Mouse (Mus musculus): ENCODE measurements around the gene Loxl3.

The Loxl3 gene

GRCm38 (mm10) chr6:83086121-83087035 lies 52.4 kb downstream of the Loxl3 start, which contains the start of gene Lbx2:
TSS of gene Lbx2 (plus strand) at chr6:83086367.
- DNase-seq (ENCODE audit: low read depth, low spot score): no peak

- DNase-seq (ENCODE audit: low read depth, low spot score): no peak
These were observed 53.4 kb downstream of the Loxl3 start for GRCm38 (mm10) chr6:83087205-83087925.

- DNase-seq (ENCODE audit: low read depth, low spot score): no peak
These were observed 53.9 kb downstream of the Loxl3 start for GRCm38 (mm10) chr6:83087926-83088260.

- no peak for DNase-seq (ENCODE audit: low read depth, low spot score)
These were observed 58.6 kb downstream of the Loxl3 start for GRCm38 (mm10) chr6:83092416-83093127.

- no peak for DNase-seq (ENCODE audit: low read depth, low spot score)
These were observed 62.0 kb downstream of the Loxl3 start for GRCm38 (mm10) chr6:83095968-83096367.

GRCm38 (mm10) chr6:83098411-83098810 lies 64.4 kb downstream of the Loxl3 start:
- no peak for DNase-seq (ENCODE audit: low read depth, low spot score)

- DNase-seq (ENCODE audit: low read depth, low spot score): peak; percentile 79
These were observed 67.3 kb downstream of the Loxl3 start, which contains the start of the genes Ccdc142 and Gm42688 for GRCm38 (mm10) chr6:83101316-83101687. TSS of gene Ccdc142 (plus strand) at chr6:83101601. TSS of gene Gm42688 (plus strand) at chr6:83101617.

- no peak for DNase-seq (ENCODE audit: low read depth, low spot score)
These were observed 67.9 kb downstream of the Loxl3 start for GRCm38 (mm10) chr6:83101688-83102556.
